Mouse (Mus musculus): ENCODE results near the gene Ilkap. TPM values are rescaled to one million over a fixed set of nuclear protein-coding genes. Genes with fewer than 3 reads are reported as not detected.
A peak's percentile ranks its signal among the peaks of the same experiment; 100 is the strongest.

Gene Ilkap
- polyA plus RNA-seq, 1 experiment from 2014 or later = 140 TPM

- Histone ChIP-seq H3K4me2 (ENCODE audit: low read length) (no peak overlapping the region), H3K4me1 (ENCODE audit: control insufficient read depth, insufficient read depth, low read depth, low read length) (peaks cover 7% of the 10 kb centered on the region), H3K4me3 (ENCODE audit: low read length) (no peak overlapping the region), H3K9me3 (ENCODE audit: control insufficient read depth, low read length) (no peaks in the 10 kb centered on the region), H3K27ac (ENCODE audit: low read depth, low read length) (no peak overlapping the region), H3K36me3 (ENCODE audit: control insufficient read depth, insufficient read depth, low read length) (peaks cover 25% of the 10 kb centered on the region), H3K9ac (ENCODE audit: low read depth, low read length) (no peak overlapping the region), H3K27me3 (replicated peaks; ENCODE audit: control insufficient read depth, insufficient read depth, low read length) (peaks cover 7% of the 10 kb centered on the region)
- no peak for ATAC-seq
- 86% methylated on average over 23 of the region's 23 CpGs for WGBS
These were observed 28.6 kb downstream of the Ilkap start for GRCm38 (mm10) chr1:91370055-91370454.

DNA sequence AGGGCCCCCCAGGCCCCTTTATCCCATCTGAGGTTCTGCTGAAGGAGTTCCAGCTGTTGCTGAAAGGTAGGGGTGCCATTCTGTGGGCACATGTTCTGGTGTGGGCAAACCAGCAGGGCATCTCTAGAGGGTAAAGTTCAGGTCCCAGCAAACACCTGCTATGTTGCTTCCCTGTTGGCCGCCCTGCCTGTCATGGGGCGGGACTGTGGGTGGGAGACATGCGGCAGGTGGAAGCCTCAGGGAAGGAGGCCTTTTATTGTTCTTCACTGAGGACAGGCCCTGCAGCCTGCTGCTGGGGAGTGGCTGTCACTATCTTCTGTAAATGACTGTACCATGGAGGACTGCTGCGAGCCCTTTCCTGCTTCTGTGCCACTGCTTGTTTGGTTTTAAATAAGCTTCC lies 29.2 kb downstream of the Ilkap start:
- peaks cover 7% of the 10 kb centered on the region for H3K27me3 ChIP-seq (replicated peaks; ENCODE audit: control insufficient read depth, insufficient read depth, low read length)
- WGBS = 55% methylated on average over 4 of the region's 4 CpGs
- H3K4me1 ChIP-seq (ENCODE audit: control insufficient read depth, insufficient read depth, low read depth, low read length) = peaks cover 7% of the 10 kb centered on the region
- ATAC-seq = no peak
- H3K9ac ChIP-seq (ENCODE audit: low read depth, low read length) = no peak overlapping the region
- H3K4me3 ChIP-seq (ENCODE audit: low read length) = no peak overlapping the region
- H3K36me3 ChIP-seq (ENCODE audit: control insufficient read depth, insufficient read depth, low read length) = peaks cover 19% of the 10 kb centered on the region
- no peak overlapping the region for H3K27ac ChIP-seq (ENCODE audit: low read depth, low read length)
- no peaks in the 10 kb centered on the region for H3K9me3 ChIP-seq (ENCODE audit: control insufficient read depth, low read length)
- H3K4me2 ChIP-seq (ENCODE audit: low read length) = no peak overlapping the region

- ATAC-seq = no peak
- no peak overlapping the region for H3K27ac ChIP-seq (ENCODE audit: low read depth, low read length)
- H3K4me2 ChIP-seq (ENCODE audit: low read length) = no peak overlapping the region
- peaks cover 7% of the 10 kb centered on the region for H3K4me1 ChIP-seq (ENCODE audit: control insufficient read depth, insufficient read depth, low read depth, low read length)
- peaks cover 7% of the 10 kb centered on the region for H3K27me3 ChIP-seq (replicated peaks; ENCODE audit: control insufficient read depth, insufficient read depth, low read length)
- H3K4me3 ChIP-seq (ENCODE audit: low read length) = no peak overlapping the region
- H3K9ac ChIP-seq (ENCODE audit: low read depth, low read length) = no peak overlapping the region
- H3K9me3 ChIP-seq (ENCODE audit: control insufficient read depth, low read length) = no peaks in the 10 kb centered on the region
- peaks cover 8% of the 10 kb centered on the region for H3K36me3 ChIP-seq (ENCODE audit: control insufficient read depth, insufficient read depth, low read length)
- 96% methylated on average over 3 of the region's 3 CpGs for WGBS
These were observed 31.3 kb downstream of the Ilkap start for GRCm38 (mm10) chr1:91367295-91367694.

DNA sequence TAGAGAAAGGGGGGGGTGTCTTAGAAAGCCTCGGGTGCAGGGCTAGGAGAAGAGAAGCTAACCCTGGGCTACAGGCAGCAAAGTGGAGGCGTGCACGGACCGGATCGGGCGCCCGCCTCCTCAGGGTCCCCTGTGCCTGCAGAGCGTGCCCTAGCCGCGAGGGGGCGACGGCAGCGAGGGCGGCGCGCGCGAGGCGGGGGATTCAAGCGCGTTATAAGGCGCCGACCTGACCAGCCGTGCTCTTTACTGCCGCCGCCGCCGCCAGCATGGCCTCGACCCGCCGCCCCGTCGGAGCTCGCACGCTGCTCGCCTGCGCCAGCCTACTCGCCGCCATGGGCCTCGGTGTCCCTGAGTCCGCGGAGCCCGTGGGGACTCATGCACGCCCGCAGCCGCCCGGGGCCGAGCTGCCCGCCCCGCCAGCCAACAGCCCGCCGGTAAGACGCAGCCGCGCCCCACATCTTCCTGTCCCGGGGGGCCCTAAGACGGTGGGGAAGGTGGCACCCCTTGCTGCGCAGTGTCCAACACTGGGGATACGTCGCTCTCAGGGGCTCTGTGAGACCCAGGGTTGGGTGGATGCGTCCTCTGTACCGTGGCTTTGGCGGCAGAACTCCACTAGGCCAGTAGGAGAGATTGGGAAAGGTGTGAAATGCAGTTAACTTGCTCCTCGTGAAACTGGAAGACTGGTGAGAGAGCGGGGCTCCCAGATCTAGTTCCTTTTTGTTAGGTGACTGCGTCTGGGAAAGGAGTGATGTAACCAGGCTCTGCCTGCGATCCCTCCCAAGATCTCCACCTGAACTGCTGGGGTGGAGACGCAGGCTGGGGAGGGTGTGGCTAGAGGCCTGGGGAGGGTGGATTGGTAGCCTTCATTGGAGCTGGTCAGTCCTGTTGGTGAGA lies 32.2 kb downstream of the Ilkap start, which contains the start of gene Erfe:
TSS of gene Erfe (plus strand) at position 216 of the 894 bp plus-strand sequence.
- Histone ChIP-seq H3K36me3 (ENCODE audit: control insufficient read depth, insufficient read depth, low read length) (peaks cover under 1% of the 10 kb centered on the region; the same call in 1 of the 2 replicates), H3K27me3 (replicated peaks; ENCODE audit: control insufficient read depth, insufficient read depth, low read length) (peaks cover 7% of the 10 kb centered on the region), H3K9me3 (ENCODE audit: control insufficient read depth, low read length) (no peaks in the 10 kb centered on the region), H3K4me2 (ENCODE audit: low read length) (peak within 1 kb of the TSS; percentile 67), H3K9ac (ENCODE audit: low read depth, low read length) (peak within 1 kb of the TSS; percentile 55), H3K4me1 (ENCODE audit: control insufficient read depth, insufficient read depth, low read depth, low read length) (peaks cover 7% of the 10 kb centered on the region), H3K27ac (ENCODE audit: low read depth, low read length) (no peak within 1 kb of the TSS), H3K4me3 (ENCODE audit: low read length) (peak within 1 kb of the TSS; percentile 39)
- WGBS = 2% methylated on average over 60 of the region's 68 CpGs
- peak; percentile 50 for ATAC-seq

- Histone ChIP-seq H3K27ac (ENCODE audit: low read depth, low read length) (no peak overlapping the region), H3K27me3 (replicated peaks; ENCODE audit: control insufficient read depth, insufficient read depth, low read length) (peaks cover 7% of the 10 kb centered on the region), H3K9ac (ENCODE audit: low read depth, low read length) (peak overlapping the region; percentile 55; the same call in 1 of the 2 replicates), H3K4me3 (ENCODE audit: low read length) (peak overlapping the region; percentile 39), H3K36me3 (ENCODE audit: control insufficient read depth, insufficient read depth, low read length) (no peaks in the 10 kb centered on the region; the same call in 1 of the 2 replicates), H3K4me1 (ENCODE audit: control insufficient read depth, insufficient read depth, low read depth, low read length) (peaks cover 7% of the 10 kb centered on the region), H3K4me2 (ENCODE audit: low read length) (peak overlapping the region; percentile 67), H3K9me3 (ENCODE audit: control insufficient read depth, low read length) (no peaks in the 10 kb centered on the region)
- ATAC-seq = 0 out of 2 replicates have a peak, but pooled peaks have one; percentile 18
- 28% methylated on average over 8 of the region's 8 CpGs for WGBS
These were observed 32.8 kb downstream of the Ilkap start for GRCm38 (mm10) chr1:91365816-91366214.

DNA sequence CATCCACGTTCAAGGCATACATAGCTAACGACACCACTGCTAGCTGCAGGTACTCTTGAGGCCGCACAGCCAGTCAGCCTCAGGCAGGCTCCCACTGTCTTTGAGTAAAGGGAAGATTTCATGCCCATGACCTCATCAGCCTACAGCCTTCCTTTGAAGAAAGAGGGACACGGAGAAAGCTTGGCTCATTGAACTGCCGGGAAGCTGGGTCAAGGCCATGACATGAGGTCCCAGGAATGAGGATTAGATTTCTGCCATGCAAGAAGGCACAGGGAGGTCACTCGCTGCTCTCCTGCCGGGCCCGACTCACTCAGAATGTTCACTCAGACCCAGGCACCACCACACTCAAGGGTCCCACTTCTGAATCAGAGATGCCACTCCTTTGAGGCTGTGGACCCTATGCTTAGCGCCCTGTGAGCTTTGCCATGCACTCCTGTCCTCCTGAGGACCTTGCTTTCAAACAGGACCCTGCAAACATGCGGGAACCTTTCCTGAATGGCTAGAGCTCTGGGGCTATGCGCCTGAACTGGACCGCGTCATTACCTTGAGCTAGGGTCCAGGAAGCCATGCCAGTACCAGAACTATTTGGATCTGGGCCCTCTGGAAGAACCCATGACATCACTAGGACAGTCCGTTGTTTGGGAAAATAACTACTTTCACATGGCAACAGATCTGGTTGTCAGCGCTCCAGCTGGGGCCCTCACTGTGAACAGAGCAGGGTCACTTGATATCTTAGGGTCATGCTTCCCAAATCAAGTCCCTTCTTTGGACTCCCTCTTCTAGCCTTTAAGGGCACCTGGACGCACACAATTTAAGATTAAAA lies 33.6 kb downstream of the Ilkap start:
- H3K4me1 ChIP-seq (ENCODE audit: control insufficient read depth, insufficient read depth, low read depth, low read length) = peaks cover 7% of the 10 kb centered on the region
- H3K4me3 ChIP-seq (ENCODE audit: low read length) = no peak overlapping the region
- H3K36me3 ChIP-seq (ENCODE audit: control insufficient read depth, insufficient read depth, low read length) = no peaks in the 10 kb centered on the region
- no peaks in the 10 kb centered on the region for H3K9me3 ChIP-seq (ENCODE audit: control insufficient read depth, low read length)
- peaks cover 7% of the 10 kb centered on the region for H3K27me3 ChIP-seq (replicated peaks; ENCODE audit: control insufficient read depth, insufficient read depth, low read length)
- H3K27ac ChIP-seq (ENCODE audit: low read depth, low read length) = no peak overlapping the region
- no peak for ATAC-seq
- H3K4me2 ChIP-seq (ENCODE audit: low read length) = no peak overlapping the region
- WGBS = 91% methylated on average over 16 of the region's 16 CpGs
- H3K9ac ChIP-seq (ENCODE audit: low read depth, low read length) = no peak overlapping the region

GRCm38 (mm10) chr1:91362113-91362512 lies 36.5 kb downstream of the Ilkap start:
- Histone ChIP-seq H3K27ac (ENCODE audit: low read depth, low read length) (no peak overlapping the region), H3K4me2 (ENCODE audit: low read length) (no peak overlapping the region), H3K9ac (ENCODE audit: low read depth, low read length) (no peak overlapping the region), H3K27me3 (replicated peaks; ENCODE audit: control insufficient read depth, insufficient read depth, low read length) (peaks cover 3% of the 10 kb centered on the region; the same call in 1 of the 2 replicates), H3K4me3 (ENCODE audit: low read length) (no peak overlapping the region), H3K4me1 (ENCODE audit: control insufficient read depth, insufficient read depth, low read depth, low read length) (peaks cover 7% of the 10 kb centered on the region), H3K36me3 (ENCODE audit: control insufficient read depth, insufficient read depth, low read length) (no peaks in the 10 kb centered on the region), H3K9me3 (ENCODE audit: control insufficient read depth, low read length) (no peaks in the 10 kb centered on the region)
- no peak for ATAC-seq
- WGBS = 82% methylated on average over 5 of the region's 5 CpGs

DNA sequence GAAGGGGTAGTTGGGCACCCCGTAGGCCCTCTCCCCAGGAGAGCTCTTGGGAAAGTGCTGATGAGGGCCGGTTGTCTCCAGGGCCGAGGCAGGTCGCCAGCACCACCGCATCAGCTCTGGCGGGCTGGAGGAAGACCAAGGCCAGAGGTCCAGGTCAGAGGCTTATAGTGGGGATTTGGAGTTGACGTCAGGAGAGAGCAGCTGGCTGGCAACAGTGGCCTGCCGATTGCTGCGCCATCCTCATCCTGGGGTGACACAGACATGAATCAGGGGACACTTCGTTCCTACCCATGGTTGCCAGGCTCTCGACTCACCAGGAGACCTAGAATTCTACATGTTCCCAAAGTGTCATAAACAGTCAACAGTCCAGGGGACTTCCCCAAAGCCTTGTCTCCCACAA lies 42.5 kb downstream of the Ilkap start:
- H3K27ac ChIP-seq (ENCODE audit: low read depth, low read length) = no peak overlapping the region
- H3K4me2 ChIP-seq (ENCODE audit: low read length) = no peak overlapping the region
- no peak overlapping the region for H3K9ac ChIP-seq (ENCODE audit: low read depth, low read length)
- no peak overlapping the region for H3K4me3 ChIP-seq (ENCODE audit: low read length)
- ATAC-seq = no peak
- no peaks in the 10 kb centered on the region for H3K9me3 ChIP-seq (ENCODE audit: control insufficient read depth, low read length)
- H3K27me3 ChIP-seq (replicated peaks; ENCODE audit: control insufficient read depth, insufficient read depth, low read length) = no peaks in the 10 kb centered on the region
- 84% methylated on average over 11 of the region's 11 CpGs for WGBS
- no peaks in the 10 kb centered on the region for H3K36me3 ChIP-seq (ENCODE audit: control insufficient read depth, insufficient read depth, low read length)
- H3K4me1 ChIP-seq (ENCODE audit: control insufficient read depth, insufficient read depth, low read depth, low read length) = no peaks in the 10 kb centered on the region

GRCm38 (mm10) chr1:91352277-91352676 lies 46.3 kb downstream of the Ilkap start:
- Histone ChIP-seq H3K9me3 (ENCODE audit: control insufficient read depth, low read length) (no peaks in the 10 kb centered on the region), H3K4me1 (ENCODE audit: control insufficient read depth, insufficient read depth, low read depth, low read length) (no peaks in the 10 kb centered on the region), H3K36me3 (ENCODE audit: control insufficient read depth, insufficient read depth, low read length) (no peaks in the 10 kb centered on the region), H3K4me2 (ENCODE audit: low read length) (no peak overlapping the region), H3K9ac (ENCODE audit: low read depth, low read length) (no peak overlapping the region), H3K4me3 (ENCODE audit: low read length) (no peak overlapping the region), H3K27ac (ENCODE audit: low read depth, low read length) (no peak overlapping the region), H3K27me3 (replicated peaks; ENCODE audit: control insufficient read depth, insufficient read depth, low read length) (no peaks in the 10 kb centered on the region)
- WGBS = 93% methylated on average over 2 of the region's 2 CpGs
- ATAC-seq = no peak
